Mouse (Mus musculus) heart, adult 9 months (tissue): ENCODE data around the gene Mfap5.
"Not testable (repeated sequence)": the region's sequence is repeated elsewhere in the genome, so short reads cannot be mapped to it uniquely, and the experiment has no call there.

ENCODE experiments used
- DNase-seq, 2 experiments: peaks; one replicate each; pipeline ENCODE4 v3.0.0; 2022; ENCODE audit warnings: low spot score in 2 of 2

The Mfap5 gene

DNA sequence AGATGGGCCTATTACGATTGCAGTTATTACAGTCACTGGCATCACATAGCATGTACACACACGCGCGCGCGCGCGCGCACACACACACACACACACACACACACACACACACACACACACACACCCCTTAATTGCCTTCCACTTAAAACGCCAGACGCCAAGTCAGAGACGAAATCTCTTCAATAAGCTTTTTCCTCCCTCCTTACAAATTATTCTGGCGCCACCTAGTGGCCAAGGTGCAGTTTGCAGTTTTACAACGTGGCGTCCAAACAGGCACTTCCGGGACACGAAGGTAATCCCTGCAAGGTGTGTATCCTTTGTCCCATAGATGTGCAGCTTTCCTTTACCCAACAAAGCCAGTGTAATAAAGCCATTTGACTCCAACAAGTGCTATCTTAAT is 54.8 kb downstream of the Mfap5 start:
- peak; percentile 21 to 54 for DNase-seq

DNA sequence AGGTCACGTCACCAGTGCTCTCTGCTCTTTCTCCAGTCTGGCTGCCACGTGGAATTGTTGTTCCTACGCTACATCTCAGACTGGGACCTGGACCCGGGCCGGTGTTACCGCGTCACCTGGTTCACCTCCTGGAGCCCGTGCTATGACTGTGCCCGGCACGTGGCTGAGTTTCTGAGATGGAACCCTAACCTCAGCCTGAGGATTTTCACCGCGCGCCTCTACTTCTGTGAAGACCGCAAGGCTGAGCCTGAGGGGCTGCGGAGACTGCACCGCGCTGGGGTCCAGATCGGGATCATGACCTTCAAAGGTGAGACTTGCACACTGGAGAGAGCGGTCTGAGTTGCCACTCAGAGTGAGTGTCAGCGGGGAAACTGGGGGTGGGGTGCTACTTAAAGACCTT is 55.4 kb downstream of the Mfap5 start:
- DNase-seq = no peak

GRCm38 (mm10) chr6:122562463-122562862 is 56.8 kb downstream of the Mfap5 start:
- peak in 1 of 2 experiments; percentile 52 for DNase-seq

GRCm38 (mm10) chr6:122565070-122565784 is 59.6 kb downstream of the Mfap5 start:
- DNase-seq = no peak

GRCm38 (mm10) chr6:122569113-122569512 is 63.5 kb downstream of the Mfap5 start:
- no peak for DNase-seq

DNA sequence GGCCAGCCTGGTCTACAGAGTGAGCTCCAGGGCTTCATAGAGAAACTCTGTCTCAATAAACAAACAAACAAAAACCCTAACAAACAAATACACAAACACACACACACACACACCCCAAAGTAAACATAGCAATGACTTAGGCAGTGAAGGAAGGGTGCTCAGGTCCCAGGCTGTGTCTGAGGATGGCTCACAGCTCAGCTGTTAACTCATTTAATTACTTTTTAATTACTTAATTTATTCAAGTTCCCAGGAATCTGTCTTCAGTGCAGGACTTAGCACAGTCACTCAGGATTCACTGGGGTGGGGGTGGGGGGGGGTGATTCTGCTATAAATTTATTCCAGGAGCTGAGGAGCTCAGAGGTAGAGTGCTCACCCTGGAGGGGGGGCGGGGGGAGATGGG is 64.1 kb downstream of the Mfap5 start:
- DNase-seq = no peak

GRCm38 (mm10) chr6:122570695-122571616 is 65.3 kb downstream of the Mfap5 start:
- DNase-seq = peak; percentile 19 to 37

DNA sequence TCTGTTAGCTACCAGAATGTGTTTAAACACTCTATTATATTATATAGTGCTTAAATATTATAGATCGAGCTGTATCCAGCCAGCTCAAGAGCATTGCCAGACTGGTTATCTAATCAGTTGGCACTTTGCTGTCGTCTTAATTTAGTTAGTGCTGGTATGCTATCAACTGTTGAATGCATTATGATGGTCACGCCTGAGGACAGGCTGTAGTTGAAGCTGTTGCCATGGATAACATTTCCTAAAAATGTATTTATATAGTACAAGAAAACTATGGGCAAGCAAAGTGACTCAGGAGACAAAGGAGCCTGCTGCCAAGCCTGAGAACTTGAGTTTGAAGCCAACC is 65.9 kb downstream of the Mfap5 start:
- no peak for DNase-seq

GRCm38 (mm10) chr6:122575037-122575436 is 69.4 kb downstream of the Mfap5 start:
- DNase-seq = not testable (repeated sequence)

- DNase-seq = no peak
These were observed 71.4 kb downstream of the Mfap5 start for GRCm38 (mm10) chr6:122577030-122577429.
